Mouse (Mus musculus) skeletal muscle tissue, postnatal 0 days (tissue): ENCODE measurements around the gene Aoah. TPM values are rescaled to one million over a fixed set of nuclear protein-coding genes. Genes with fewer than 3 reads are reported as not detected.

Experiments used
- polyA plus RNA-seq: library from polyadenylated mRNA; unstranded; fragments of >200 nt; fragmentation: Nextera tagmentation; extraction: Ambion mirVana; gene quantifications from 2 replicates; pipeline ENCODE4 v1.2.1, GENCODE M21; 2015

Gene Aoah
- 1.3 and 1.9 TPM in 2 replicates for polyA plus RNA-seq

DNA sequence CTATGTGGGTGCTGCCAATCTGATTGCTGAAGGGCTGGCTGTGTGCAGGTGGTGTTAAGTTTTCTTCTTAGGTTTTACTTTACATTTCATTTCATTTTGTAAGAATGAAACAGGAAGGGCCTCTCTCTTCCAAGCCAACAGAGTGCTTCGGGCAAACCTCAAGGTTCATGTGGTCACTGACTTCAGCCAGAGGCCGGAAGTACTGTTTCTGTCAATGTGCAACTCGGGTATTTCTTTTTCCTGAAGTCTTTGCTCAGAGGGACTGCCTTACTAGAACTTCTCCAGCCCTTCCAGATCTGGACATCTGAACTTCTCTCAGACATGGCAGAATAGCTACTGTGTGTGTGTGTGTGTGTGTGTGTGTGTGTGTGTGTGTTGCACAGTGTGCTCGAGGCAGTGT, at the start of gene Aoah:
TSS of gene Aoah (plus strand) at position 213 of the 400 bp plus-strand sequence.

DNA sequence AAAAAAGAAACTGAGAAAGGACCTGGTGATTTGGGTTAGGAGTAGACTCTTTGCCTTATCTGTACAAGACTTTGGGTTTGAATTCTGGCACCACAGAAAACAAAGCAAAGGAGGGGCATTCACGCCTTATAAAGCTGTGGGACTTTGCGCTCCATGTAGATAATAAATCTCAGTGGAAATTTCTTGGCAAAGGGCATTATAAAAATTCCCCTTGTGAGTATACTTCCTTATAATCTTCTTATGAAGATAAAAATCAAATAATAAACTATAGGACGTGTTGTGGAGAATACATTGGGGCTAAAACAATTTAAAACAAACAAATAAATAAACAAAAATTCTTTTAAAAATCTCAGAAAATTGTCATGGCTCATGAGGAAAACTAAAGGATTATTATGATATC, 280.9 kb downstream of the Aoah start, which contains the start of gene Olfr1370:
TSS of gene Olfr1370 (minus strand) at position 101 of the 400 bp plus-strand sequence.

